Mouse (Mus musculus): ENCODE measurements around the gene Card14.
"Not testable (repeated sequence)": the region's sequence is repeated elsewhere in the genome, so short reads cannot be mapped to it uniquely, and the experiment has no call there.

GRCm38 (mm10) chr11:119292861-119293260 lies 14.7 kb upstream of the Card14 start:
- not testable (repeated sequence) for TF ChIP-seq POLR2A (IDR thresholded peaks at IDR 0.05; ENCODE audit: control insufficient read depth, low read depth, low read length); CTCF (IDR thresholded peaks at IDR 0.05; ENCODE audit: control insufficient read depth, insufficient read depth, insufficient replicate concordance, low read depth, low read length)

All from testis, adult 2 months (tissue).